Mouse (Mus musculus) kidney, postnatal 14 days (tissue): ENCODE measurements around the gene Igf1r.

Experiments
- DNase-seq: peaks from one replicate; pipeline ENCODE4 v3.0.0; 2022; ENCODE audit warnings: mixed read lengths

Gene Igf1r

GRCm38 (mm10) chr7:68183421-68183820 is 230.8 kb downstream of the Igf1r start:
- DNase-seq: peak; percentile 39

DNA sequence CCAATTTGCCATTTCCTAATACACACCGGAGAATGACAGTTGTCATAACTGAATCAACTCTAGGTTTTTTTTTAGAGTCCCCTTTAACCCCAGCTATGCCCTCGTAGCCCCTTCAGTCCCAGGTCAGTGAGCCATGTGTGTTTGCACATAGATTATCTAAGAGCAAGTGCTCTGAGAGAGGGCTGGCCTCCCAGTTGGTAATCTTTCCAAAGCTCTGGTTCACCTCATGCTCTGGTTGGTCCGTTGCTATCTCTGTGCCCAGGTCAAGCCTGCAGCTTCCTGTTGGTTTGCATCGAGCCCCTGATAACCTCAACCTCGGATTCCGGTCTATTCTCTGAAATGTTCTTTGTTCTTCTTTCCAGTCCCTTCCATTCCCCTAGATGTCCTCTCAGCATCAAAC is 236.6 kb downstream of the Igf1r start:
- DNase-seq: no peak

- no peak for DNase-seq
These were observed 237.2 kb downstream of the Igf1r start for GRCm38 (mm10) chr7:68189691-68190456.

DNA sequence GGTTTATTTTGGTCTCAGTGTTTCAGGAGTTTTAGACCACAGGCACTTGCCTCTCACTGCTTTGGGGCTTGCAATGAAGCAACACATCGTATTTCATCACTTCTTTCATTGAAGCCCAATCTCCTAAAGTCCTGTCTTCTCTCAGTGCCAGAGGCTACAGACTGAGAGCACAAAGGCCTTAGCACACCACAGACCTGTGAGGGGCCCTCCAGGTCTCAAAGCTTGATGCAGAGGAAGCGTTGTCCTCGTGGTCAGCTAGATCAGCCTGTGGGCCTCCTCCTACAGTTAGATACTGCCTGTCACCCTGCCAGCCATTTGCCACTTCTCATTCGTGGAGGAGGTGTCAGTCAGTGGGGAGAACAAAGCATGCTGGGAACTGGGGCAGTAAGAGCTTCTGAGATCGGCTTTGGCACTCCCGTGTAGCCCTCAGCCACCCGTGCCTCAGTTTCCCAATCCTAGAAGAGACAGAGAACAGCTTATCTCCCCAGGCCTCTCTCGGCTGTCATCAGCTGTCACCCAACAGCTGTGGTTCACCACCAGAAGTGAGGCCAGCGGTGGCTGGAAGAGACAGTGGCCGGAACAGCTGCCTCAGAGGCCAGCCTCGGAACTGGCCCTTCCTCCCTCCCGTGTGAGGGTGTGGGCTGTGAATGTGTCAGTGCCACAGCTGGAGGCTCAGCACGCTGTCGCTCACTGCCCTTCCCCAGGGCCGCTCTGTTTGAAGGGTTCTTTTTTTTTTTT is 241.5 kb downstream of the Igf1r start:
- DNase-seq: no peak

GRCm38 (mm10) chr7:68199609-68200008 is 247.0 kb downstream of the Igf1r start:
- no peak for DNase-seq

DNA sequence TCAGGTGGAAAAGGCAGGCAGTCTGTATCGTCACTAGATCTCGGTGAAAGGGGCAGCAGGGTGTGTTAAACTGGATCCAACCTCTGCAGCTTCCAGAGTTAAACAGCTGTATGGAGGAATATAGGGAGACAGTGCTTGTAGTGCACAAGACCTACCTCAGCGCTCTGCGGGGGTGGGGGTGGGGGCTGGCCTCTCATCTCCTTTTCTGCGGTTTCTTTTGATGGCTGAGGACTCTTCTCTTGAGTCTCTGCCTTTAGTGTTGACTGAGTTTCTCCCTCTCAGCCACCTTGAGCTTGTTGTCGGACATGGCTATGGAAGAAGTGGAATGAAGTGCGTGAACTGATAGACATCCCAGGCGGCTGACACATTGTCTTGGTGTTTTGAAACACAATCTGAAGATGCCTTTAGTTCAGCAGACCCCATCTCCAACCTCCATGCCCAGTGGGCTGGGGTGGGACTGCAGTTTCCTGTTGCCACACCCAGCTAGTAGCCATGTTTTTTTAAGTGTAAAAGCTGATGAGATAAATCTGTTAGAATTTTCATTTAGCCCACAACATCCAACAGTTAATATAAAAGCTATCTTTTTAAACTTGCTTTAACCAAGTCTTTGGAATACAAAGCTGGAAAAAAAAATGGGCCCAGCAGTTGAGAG is 253.3 kb downstream of the Igf1r start:
- no peak for DNase-seq

DNA sequence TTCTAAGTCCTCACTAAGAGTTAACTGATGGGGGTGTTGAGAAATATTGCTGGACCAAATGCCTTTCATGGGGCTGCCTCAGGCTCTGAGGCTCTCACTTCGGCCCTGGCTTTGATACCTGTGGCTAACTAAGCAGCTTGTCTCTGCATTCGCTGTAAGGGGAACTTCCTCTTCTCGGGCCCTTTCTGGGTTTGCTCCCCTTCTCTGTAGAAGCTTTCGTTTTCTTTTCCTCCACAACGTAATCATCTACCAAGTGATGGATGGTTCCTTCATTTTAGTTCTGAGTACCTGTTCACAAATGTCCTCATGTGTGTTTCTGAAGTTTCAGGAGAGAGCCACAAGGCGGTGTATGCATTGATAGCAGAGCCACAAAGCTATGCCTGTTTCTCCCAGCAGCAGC is 256.4 kb downstream of the Igf1r start:
- no peak for DNase-seq

GRCm38 (mm10) chr7:68210417-68210816 is 257.8 kb downstream of the Igf1r start:
- DNase-seq: peak; percentile 19

DNA sequence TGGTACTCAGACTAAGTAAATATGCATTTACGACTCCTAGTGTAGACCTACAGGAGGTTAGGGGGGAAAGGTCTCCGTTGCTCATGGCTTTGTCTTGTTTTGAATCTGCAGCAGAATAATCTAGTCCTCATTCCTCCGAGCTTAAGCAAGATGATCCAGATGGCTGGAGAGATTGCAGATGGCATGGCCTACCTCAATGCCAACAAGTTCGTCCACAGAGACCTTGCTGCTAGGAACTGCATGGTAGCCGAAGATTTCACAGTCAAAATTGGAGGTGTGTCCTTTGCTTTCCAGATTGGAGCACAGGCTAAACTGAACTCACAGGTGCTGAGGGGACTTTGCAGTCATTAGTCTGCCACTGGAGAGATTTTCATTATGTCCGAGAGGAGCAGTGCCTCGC is 259.3 kb downstream of the Igf1r start:
- DNase-seq: no peak

- DNase-seq: no peak
These were observed 261.2 kb downstream of the Igf1r start for GRCm38 (mm10) chr7:68213842-68214241.

DNA sequence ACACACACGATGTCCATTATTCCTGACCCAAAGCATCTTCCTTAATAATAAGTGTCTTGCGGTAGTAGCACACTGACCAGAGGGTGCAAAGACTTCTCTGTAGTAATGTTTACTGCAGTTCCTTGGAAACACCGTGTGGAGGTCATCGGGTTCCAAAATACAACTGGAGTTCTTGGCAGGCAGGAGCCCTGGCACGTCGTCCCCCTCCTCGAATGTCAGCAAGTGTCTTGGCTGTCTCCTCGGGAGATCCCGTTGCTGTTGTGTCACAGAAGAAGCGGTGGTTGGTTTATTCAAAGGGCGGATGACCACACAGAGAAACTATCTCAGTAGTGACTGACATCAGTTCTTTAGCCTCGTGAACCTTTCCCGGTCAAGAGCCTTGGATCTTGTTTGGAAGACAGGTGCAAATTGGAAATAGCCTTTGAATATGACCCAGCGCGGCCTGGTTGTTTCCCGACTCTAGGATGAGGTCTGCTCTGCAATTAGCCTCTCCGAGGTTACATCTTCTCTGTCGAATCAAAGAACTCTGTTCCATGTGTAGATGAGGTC is 263.0 kb downstream of the Igf1r start:
- no peak for DNase-seq

DNA sequence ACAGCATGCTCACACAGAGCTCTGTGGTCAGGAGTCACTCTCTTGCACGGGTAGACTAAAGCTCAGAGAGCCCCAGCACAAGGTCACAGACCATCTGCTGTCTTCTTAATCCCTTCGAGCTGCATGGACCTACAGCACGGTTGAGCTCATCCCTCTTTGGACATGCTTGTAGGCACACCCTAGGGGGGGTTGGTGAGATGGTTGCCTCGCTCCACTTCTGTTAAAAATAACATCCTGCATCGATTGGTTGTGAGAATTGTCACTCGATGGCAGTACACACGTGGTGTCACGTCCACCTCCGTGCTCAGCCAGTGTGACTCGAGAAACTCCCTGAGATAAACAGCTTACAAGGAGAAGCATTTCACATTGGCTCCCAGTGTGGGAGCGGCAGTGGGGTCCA is 266.3 kb downstream of the Igf1r start:
- no peak for DNase-seq

DNA sequence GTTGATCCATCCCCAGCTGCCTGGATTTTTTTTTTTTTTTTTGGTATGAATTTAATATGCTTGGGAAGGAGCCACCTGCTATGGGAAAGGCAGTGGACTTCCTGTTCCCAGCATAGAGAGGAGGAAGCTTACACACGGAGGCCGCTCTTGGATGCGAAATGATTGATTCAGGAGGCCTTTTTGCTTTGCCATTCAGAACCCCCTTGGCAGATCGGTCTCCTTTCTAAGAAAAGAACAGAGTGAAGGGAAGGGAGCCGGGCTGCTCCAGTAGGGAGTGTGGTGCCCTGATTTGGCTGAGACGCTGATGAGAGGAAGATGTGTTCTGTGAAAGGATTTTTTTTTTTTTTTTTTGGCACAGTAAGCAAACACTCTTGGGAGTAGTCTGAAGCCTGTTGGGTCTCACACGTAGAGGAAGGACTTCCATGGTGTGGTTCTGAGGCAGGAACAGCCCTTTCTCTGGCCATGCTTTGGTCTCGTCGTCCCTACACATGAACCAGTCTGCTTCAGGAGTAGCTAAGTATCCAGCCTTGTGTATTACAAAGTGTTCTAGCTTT is 269.1 kb downstream of the Igf1r start:
- no peak for DNase-seq

- DNase-seq: peak; percentile 80
These were observed 270.8 kb downstream of the Igf1r start for GRCm38 (mm10) chr7:68223356-68223808.

DNA sequence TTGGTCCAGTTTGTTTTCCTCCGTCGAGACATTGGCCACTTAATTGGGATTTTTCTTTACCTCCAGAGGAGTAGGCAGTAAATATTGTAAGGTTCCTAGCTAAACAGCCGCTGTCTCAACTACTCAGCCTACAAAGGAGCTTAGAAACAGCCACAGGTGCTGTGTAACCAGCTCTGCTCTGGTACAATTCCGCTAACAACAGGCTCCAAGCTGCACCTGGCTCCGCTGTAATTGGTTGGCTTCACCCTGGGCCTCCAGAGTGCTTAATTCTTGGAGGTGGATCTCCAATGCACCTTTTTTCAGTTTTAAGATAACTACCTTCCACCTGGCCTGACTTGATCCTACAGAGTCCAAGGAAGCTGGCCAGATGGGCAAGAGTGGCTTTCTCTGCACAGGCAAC is 271.4 kb downstream of the Igf1r start:
- no peak for DNase-seq

GRCm38 (mm10) chr7:68225427-68226054 is 272.9 kb downstream of the Igf1r start:
- peak; percentile 22 for DNase-seq

GRCm38 (mm10) chr7:68227021-68227420 is 274.4 kb downstream of the Igf1r start:
- no peak for DNase-seq

DNA sequence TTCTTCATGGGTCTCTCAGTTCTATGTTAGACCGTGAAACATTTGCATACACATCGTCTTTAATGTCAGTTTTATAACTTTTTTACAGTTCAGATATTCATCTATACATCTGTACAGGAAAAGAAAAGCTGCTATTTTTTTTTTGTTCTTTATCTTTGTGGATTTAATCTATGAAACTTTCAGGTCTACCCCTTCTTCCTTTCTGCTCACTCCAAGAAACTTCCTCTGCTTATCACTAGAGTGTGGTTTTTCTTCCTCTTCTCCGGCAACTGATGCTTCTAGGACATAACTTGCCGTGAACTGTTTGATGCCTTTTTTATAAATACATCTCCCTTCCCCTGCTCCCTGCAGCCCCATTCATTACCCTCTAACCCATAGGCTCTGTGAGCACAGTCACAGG is 275.0 kb downstream of the Igf1r start:
- DNase-seq: no peak

DNA sequence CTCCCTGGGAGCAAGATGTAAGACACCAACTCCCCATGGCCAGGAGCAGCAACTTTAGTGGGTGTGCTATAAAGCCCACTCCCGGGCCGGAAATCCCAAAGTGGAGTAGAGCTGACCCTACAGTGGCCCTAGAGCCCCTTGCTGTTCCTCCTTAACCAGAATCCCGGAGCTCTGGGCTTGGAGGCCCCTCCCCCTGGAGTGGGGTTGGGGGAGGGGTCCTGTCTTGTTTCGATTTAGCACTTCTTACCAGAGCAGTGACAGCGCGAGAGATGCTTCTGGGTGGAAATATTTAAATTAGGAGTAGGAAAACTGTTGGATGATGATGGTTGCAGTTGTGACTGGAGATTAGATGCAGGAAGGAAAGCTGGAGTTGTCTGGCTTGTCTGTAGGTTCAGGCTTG is 275.9 kb downstream of the Igf1r start:
- DNase-seq: no peak

GRCm38 (mm10) chr7:68230831-68231230 is 278.2 kb downstream of the Igf1r start:
- no peak for DNase-seq

DNA sequence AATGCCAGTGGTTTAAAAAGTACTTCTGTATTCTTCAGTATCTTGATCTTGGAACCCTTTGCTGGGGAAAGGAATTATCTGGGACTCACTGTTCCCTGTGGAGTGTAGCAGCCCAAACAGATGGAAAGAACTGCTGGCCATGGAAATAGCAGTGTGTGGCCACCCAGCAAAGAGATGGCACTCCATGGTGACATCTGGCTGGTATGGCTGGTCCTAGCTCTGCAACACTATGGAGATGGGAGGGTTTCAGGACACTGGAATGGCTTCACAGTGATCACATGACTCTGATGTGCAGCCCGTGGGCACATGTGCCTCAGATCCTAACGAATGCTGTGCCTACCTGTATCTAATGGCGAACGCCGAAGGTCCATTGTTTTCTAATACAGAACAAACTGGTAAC is 279.9 kb downstream of the Igf1r start:
- no peak for DNase-seq

DNA sequence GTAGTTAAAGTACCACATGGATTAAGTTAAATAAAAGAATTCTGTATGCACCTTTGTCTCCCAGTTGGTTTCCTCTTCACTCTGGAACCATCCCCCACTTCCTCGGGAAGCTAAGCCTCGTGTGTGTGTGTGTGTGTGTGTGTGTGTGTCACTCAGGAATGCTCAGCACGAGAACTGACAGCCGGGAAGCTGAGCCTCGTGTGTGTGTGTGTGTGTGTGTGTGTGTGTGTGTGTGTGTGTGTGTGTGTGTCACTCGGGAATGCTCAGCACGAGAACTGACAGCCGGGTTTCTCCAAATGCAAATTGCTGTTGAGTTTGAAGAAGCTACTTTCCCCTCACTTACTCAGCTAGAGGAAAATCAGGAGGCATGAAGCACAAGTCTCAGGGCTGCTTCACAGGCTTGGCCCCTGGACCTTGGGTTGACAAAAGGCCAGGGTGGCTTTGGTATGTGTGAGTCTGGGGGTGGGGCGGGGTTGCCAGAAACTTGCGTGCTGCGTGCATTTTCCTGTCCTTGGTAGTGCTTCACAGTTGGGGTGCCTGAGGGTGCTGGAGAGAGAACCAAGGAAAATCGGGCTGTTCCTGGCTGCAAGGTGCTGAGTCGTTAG is 281.1 kb downstream of the Igf1r start:
- DNase-seq: peak; percentile 84
